Mouse (Mus musculus): ENCODE measurements at regions not wholly inside any gene's neighbourhood (a gene's known extent, or its start where the extent isn't known, plus 50 kb on each side); places are given as distances from the start of the nearest gene placed in this dataset.
A peak's percentile ranks its signal among the peaks of the same experiment; 100 is the strongest.

DNA sequence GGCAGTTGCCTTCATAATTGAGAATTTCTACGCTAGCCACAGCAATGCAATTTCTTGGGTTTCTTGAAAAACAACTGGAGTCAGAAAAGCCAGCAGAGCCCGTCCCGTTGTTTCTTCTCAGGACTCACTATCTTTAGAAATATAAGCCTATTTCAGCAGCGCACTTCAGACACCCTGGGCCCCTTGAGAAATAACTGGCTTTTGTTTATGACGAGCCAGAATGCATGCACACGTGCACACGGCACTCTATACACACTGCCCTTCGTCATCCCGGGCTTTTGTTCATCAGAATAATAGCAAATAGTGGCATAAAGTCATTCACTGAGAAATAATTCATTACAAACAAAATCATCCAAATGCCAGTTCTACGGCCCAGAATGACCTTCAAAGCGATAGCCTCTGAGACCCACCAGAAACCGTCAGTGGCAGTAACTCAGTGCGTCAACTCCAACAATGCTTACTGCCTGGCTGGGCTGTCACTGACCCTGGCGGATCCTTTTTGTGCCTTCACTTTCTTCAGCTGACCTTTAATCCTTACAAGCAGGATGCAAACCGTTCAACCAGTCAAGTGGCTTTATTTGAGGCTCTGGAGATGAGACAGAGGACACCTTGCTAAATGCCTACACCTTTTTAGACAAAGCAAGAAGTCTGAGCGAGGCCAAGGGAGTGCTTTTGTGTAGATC lies 126.7 kb upstream of the Smarca2 start:
- DNase-seq: no peak

DNA sequence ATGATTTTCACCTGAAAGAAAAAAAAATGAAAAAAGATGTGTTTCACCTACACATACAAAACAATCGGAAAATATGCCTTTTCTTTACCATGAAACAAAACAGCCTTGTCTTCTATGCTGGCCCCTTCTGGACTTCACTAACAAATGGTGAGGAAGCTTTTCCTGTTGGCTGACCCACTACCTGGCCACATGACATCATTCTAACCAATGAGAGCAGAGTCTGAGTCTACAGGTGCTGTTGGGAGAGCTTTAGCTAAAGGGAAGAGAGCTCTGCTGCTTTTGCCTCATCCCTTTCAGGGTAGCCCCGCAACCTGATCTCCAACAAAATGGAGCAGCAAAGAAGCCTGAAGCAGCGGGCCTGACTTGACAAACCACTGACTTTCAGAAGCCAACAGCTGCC lies 120.5 kb upstream of the Smarca2 start:
- no peak for DNase-seq

- no peak for DNase-seq
These were observed 112.0 kb upstream of the Smarca2 start for GRCm38 (mm10) chr19:26492806-26493205.

- DNase-seq: peak in 1 of 2 experiments; percentile 22
These were observed 103.8 kb upstream of the Smarca2 start for GRCm38 (mm10) chr19:26501064-26501463.

GRCm38 (mm10) chr19:26504027-26504426 lies 100.8 kb upstream of the Smarca2 start:
- no peak for DNase-seq

DNA sequence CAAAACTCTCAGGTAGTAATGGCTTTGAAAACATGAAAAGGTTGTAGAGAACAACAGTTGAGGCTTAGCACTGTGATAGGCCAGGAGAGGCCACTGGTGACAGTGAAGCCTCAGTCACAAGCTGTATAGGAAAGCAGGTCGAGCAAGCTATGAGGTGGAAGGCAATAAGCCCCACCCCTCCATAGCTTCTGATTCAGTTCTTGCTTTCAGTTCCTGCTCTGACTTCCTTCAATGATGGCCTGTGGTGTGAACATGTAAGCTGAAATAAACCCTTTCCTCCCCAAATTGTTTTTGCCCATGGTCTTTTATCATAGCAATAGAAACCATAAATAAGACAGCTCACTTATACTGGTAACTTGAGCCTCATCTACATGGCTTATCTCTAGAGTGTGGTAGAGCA lies 98.0 kb upstream of the Smarca2 start:
- no peak for DNase-seq

- DNase-seq: no peak
These were observed 96.9 kb upstream of the Smarca2 start for GRCm38 (mm10) chr19:26507986-26508385.

GRCm38 (mm10) chr19:26508616-26509015 lies 96.2 kb upstream of the Smarca2 start:
- DNase-seq: no peak

DNA sequence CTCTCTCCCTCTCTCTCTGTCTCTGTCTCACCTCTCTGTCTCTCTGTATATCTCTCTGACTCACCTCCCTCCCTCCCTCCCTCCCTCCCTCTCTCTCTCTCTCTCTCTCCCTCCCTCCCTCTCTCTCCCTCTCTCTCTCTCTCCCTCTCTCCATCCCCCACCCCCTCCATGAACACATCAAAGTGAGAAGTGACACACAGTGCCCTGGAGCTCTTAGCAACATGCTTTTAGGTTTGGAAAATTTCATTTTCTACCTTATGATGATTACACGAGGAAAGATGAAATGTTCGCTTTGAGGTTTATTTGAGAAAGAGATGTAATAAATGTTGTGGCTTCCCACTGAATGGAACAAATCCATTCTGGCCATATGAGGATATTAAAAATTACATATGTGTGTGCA lies 95.6 kb upstream of the Smarca2 start:
- no peak for DNase-seq

- DNase-seq: no peak
These were observed 94.7 kb upstream of the Smarca2 start for GRCm38 (mm10) chr19:26510185-26510584.

DNA sequence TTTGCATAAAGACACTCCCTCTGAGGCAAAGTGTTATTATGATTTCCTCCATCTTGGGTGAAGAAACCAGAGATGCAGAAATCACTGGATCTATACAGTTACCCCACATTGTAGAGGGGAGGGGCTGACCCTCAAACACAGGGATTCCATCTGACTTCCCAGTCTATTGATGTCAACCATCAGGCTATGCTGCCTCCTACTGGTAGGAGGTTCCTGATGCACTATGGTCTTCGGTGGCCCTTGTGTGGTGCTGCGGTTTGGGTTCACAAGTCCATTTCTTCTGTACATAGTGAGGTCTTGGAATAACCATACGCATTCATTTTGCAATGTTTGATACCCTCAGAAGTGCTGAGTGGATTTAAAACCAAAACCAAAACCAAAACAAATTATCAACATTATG lies 94.0 kb upstream of the Smarca2 start:
- DNase-seq: no peak

DNA sequence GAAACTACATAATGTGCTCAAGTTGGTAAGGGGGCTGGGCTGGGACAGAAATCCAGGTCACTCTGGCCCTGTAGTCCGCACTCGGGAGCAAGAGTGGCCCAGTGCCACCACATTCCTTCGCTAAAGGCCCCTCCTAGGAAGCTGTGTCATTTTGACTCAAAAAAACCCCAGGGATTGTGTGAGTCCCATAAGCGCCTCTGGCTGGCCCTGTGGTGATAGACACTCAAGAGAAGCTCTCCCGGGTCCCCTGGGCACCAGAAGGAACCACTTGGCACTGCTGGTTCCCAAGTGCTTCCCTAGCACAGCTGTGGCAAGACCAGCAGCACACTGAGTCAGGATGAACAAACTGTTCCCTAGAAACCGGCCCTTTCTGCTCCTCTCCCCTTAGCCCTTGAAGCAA lies 93.1 kb upstream of the Smarca2 start:
- DNase-seq: no peak

GRCm38 (mm10) chr19:26524583-26524982 lies 80.3 kb upstream of the Smarca2 start:
- DNase-seq: no peak

DNA sequence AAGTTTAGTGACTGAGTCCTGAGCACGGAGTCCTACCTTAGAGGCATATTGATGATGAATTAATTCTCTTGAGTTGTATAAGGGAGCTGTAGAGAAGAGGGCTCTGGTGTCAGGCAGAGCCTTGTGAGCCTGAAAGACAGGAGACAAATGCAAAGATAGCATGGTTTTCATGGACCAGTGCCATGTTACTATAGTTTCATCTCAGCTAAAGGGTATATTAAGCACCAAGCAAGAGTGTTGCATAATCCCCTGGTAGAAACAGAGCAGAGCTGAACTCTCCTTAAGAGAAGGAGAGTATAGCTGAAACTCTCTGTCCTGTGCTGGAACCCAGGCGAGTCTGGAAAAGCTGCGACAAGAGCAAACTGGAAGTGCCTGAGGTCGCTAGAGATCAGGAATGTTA lies 73.5 kb upstream of the Smarca2 start:
- DNase-seq: no peak

GRCm38 (mm10) chr19:26532509-26532908 lies 72.3 kb upstream of the Smarca2 start:
- no peak for DNase-seq

DNA sequence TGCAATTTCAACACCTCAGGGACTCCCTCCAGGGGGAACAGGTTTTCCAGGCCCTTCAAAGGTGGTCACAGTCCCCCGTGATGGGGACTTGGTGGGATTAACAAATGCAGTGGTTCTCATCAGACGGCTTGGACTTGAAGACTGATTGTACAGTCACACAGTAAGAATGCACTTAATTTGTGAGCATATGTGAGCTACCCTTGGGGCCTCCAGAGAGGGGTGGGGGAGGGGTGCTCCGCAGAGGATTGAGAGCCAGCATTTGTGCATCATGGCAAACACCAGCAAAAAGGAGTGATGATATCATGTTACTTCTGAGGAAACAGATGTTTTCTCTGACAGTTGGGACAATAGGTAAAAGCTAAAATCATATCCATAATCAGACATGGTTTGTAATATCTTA lies 59.2 kb upstream of the Smarca2 start:
- DNase-seq: no peak

- no peak for DNase-seq
These were observed 57.3 kb upstream of the Smarca2 start for GRCm38 (mm10) chr19:26547522-26547921.

DNA sequence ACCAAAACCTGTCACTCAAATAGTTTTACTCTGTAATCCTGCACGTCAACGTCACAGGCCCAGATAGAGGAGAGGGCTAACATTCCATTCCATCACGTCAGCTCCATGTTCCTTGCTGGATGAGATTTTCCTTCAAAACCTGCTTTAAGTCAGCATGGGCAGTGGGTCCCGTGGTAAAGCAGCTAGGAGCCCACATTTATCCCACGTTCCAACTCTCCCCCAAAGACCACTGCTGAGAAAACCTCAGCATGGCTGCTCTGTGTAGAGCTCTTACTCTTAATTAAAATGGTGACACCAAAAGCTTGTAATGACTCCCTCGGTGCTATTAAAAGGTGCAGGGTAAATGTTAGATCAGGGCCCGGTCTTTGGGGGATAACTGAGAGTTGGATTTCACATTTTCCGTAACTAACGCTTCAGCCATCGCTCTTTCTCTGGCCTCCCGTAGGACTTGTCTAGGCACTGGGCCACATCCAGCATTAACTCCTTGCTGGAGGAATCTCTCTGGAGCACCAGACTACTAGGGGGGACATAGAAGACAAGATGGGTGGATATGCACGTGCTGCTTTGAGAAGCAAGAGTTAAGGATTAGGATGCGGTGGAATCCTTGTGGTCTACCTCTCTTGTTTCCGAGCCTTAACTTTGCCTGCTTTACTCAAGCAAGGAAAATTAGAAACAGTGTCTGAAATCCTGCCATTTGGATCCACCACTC lies 56.1 kb upstream of the Smarca2 start:
- no peak for DNase-seq

GRCm38 (mm10) chr19:26550299-26550698 lies 54.6 kb upstream of the Smarca2 start:
- no peak for DNase-seq
